Mouse (Mus musculus): ENCODE data around the gene Srebf1.

DNA sequence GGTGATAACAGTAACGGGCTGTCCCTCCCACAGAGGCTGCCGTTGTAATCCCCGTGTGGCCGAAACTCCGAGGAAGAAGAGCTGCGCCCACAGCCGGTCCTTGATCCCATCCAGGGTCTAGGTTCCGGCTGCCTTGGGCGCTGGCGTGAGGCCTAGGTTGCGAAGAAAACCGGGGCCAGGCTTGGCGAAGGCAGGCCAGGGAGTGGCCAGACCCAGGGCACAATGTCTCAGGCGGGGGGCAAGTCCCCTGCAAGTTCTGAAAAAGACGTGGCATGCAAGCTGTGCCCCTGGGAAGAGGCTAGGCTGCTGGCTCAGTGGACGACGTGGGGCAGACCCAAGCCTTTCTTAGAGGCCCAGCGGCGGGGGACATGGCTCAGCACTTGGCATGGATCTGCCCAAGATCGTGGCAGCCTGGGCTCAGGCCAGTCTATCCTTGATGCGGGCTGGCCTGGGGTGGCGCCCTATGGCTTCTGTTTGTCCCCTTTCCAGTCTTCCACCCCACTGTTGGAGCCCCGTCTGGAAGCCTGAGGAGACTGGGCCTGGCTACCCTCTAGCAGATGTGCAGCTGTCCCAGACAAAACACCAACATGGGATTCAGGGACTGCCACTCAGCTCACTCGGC lies 24.3 kb downstream of the Srebf1 start:
- no peak for TF ChIP-seq GATA1 (IDR thresholded peaks at IDR 0.05; ENCODE audit: low read length)
- no peak for TF ChIP-seq TAL1 (IDR thresholded peaks at IDR 0.05; ENCODE audit: low read length)

All from erythroblast, embryonic 14.5 days (primary cell).